Mouse (Mus musculus) limb, embryonic 11.5 days (tissue): Measurements from ENCODE around the gene Zfp36l2. TPM values are rescaled to one million over a fixed set of nuclear protein-coding genes. Genes with fewer than 3 reads are reported as not detected.

Experiments
- ATAC-seq: fragments of 200-750 bp; cut with Nextera tagmentation; 2 replicates; pipeline ENCODE4 v1.8.0; 2017; ENCODE audit warnings: low read depth; ENCODE audit not compliant: insufficient number of reproducible peaks, low FRiP score, low TSS enrichment
- DNase-seq: peaks from one replicate; pipeline ENCODE4 v3.0.0-alpha.2; 2015; ENCODE audit warnings: low spot score
- H3K27ac ChIP-seq: fragments of 300-500 bp; sonication (generic); replicated peaks from 2 replicates; pipeline ENCODE4 v1.5.1; 2014; ENCODE audit warnings: low read depth, mild to moderate bottlenecking, low read length
- H3K27me3 ChIP-seq: fragments of 300-500 bp; sonication (generic); 2 replicates; pipeline ENCODE4 v1.6.1; 2014; ENCODE audit warnings: mild to moderate bottlenecking, low read length, mixed read lengths; ENCODE audit not compliant: control insufficient read depth, insufficient read depth
- H3K36me3 ChIP-seq: fragments of 300-500 bp; sonication (generic); 2 replicates; pipeline ENCODE4 v1.6.1; 2014; ENCODE audit warnings: mild to moderate bottlenecking, low read length, moderate library complexity, mixed read lengths; ENCODE audit not compliant: control insufficient read depth, insufficient read depth
- H3K4me1 ChIP-seq: fragments of 300-500 bp; sonication (generic); 2 replicates; pipeline ENCODE4 v1.6.1; 2014; ENCODE audit warnings: low read length, mixed read lengths; ENCODE audit not compliant: control insufficient read depth, insufficient read depth
- H3K4me2 ChIP-seq: fragments of 300-500 bp; sonication (generic); 2 replicates; pipeline ENCODE4 v1.6.1; 2014; ENCODE audit warnings: low read depth, mild to moderate bottlenecking, moderate library complexity; ENCODE audit not compliant: severe bottlenecking
- H3K4me3 ChIP-seq: fragments of 300-500 bp; sonication (generic); 2 replicates; pipeline ENCODE4 v1.5.1; 2014; ENCODE audit warnings: low read depth, low read length
- H3K9ac ChIP-seq: fragments of 300-500 bp; sonication (generic); 2 replicates; pipeline ENCODE4 v1.6.1; 2014; ENCODE audit warnings: mild to moderate bottlenecking, low read length
- H3K9me3 ChIP-seq: fragments of 300-500 bp; sonication (generic); 2 replicates; pipeline ENCODE4 v1.6.1; 2016; ENCODE audit warnings: low read length; ENCODE audit not compliant: control insufficient read depth
- WGBS: fragments of 180-500 bp; shearing (Covaris S2); extraction: QIAGEN DNeasy Blood & Tissue Kit; methylation state at CpG from one replicate; pipeline ENCODE4 v1.1.7; 2014; 5-methylcytosine and 5-hydroxymethylcytosine counted together
- polyA plus RNA-seq: library from polyadenylated mRNA; unstranded; fragments of >200 nt; fragmentation: Nextera tagmentation; extraction: Ambion mirVana; gene quantifications from 2 replicates; pipeline ENCODE4 v1.2.1, GENCODE M21; 2014

Zfp36l2 gene
- polyA plus RNA-seq, 1 experiment from 2014 or later: 27.2 TPM

DNA sequence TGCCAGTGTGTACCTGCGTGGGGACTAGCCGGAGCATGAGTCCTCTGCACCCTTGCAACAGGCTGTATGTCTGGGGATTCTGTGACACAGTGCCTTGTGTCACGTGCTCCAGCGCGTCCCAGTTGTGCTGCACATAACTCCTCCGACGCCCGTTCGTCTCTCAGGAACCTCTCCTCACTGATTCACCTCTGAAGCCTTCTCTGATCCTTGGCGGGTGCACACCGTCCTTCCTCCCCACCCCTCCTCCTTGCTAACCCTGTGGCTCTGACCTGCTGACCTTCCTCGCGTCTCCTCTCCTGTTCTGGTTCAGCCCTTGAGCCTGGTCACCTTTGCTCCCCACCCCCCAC is 31.5 kb downstream of the Zfp36l2 start:
- H3K4me1 ChIP-seq: peaks cover 10% of the 10 kb centered on the region
- 25% methylated on average over 13 of the region's 13 CpGs for WGBS
- DNase-seq (no peak), ATAC-seq (no peak)
- no peaks in the 10 kb centered on the region for H3K9me3 ChIP-seq
- no peaks in the 10 kb centered on the region for H3K27me3 ChIP-seq
- no peak overlapping the region for H3K4me2 ChIP-seq
- H3K4me3 ChIP-seq: no peak overlapping the region
- H3K36me3 ChIP-seq: no peaks in the 10 kb centered on the region
- H3K9ac ChIP-seq: no peak overlapping the region
- H3K27ac ChIP-seq: no peak overlapping the region

DNA sequence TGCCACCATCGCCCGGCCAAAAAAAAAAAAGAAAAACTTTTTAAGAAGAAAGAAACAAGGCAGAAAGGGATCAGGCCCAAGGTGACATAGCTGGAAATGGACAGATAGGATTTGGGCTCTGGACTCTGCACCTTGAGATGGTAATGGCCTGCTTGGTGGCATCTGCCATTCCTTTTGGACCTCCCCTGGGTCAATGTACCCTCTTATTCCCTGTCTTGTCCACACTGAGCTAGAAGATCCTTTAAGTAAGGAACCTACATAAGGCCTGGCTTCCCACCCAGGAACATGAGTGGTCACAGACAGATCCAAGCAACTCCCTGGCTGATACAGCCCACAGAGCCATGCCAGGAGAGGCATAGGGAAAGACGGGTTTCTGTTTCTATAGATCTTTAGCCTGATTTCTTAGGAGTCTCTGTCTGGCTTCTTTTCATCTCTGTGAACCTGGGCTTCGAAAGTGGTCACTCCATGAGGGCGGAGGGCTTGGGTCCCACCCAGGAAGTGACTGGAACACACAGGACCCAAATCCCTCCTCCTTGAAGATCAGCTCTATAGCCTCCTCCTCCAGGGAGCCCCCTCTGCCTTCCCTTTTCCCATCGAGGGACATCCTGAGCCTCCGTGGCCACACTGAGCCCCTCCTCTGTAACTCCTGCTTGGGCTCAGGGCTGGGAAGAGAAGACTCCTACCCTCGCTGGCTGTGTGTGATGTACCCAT is 32.1 kb downstream of the Zfp36l2 start:
- H3K4me3 ChIP-seq: no peak overlapping the region
- no peak overlapping the region for H3K4me2 ChIP-seq
- ATAC-seq (no peak), DNase-seq (no peak)
- WGBS: 76% methylated on average over 8 of the region's 8 CpGs
- no peaks in the 10 kb centered on the region for H3K9me3 ChIP-seq
- H3K36me3 ChIP-seq: no peaks in the 10 kb centered on the region
- no peak overlapping the region for H3K27ac ChIP-seq
- H3K9ac ChIP-seq: no peak overlapping the region
- peaks cover 7% of the 10 kb centered on the region for H3K4me1 ChIP-seq
- H3K27me3 ChIP-seq: no peaks in the 10 kb centered on the region

DNA sequence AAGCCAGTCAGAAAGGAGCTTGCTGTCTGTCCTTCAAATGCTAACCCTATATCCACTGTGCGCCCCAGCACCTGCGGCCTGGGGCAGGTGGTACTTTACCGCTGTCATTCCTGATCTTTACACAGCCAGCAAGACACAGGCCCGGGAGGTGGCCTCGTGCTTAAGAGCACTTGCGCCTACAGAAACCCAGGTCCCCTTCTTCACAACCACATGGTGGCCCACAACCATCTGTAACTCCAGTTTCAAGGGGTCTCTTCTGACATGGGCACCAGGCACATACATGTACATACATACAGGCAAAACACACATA is 32.8 kb downstream of the Zfp36l2 start:
- WGBS: 87% methylated on average over 6 of the region's 6 CpGs
- DNase-seq (no peak), ATAC-seq (no peak)
- peaks cover 7% of the 10 kb centered on the region for H3K4me1 ChIP-seq
- no peak overlapping the region for H3K27ac ChIP-seq
- no peak overlapping the region for H3K4me3 ChIP-seq
- H3K9ac ChIP-seq: no peak overlapping the region
- H3K27me3 ChIP-seq: no peaks in the 10 kb centered on the region
- no peaks in the 10 kb centered on the region for H3K36me3 ChIP-seq
- no peaks in the 10 kb centered on the region for H3K9me3 ChIP-seq
- no peak overlapping the region for H3K4me2 ChIP-seq

DNA sequence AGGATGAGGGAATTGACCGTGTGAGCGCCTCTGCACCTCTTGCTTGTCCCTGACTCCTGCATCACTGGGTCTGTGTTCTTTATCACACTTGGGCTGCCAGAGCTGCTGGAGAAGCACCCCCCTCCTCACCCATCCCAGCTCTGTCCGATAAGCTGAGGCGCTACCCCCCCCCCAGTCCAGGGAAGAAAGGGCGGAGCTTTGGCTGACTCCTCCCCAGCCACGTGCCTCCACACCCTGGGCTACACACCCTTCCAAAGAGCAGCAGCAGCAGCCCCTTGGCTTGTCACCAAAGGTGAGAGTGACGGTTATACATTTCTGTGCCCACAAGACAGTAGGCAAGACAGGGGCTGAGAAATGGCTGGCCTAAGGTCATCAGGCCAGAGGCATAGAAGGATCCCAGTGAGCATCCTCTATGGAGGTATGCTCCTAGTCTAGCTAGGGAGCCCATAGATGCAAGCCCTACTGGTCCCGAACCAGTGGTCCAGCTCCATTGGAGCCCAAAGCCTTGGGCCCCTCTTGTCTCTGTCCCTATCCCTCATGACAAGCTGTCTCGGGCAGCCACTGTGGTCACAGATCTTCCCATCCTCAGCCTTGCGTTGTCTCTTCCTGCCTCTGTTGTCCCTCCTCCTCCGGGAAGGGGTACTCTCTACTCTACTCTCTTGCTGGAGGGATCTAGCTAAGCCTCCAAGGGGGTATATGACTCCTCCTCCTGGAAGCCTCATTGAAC is 33.3 kb downstream of the Zfp36l2 start:
- WGBS: 72% methylated on average over 11 of the region's 11 CpGs
- H3K4me3 ChIP-seq: no peak overlapping the region
- H3K4me2 ChIP-seq: no peak overlapping the region
- ATAC-seq: no peak
- H3K9me3 ChIP-seq: no peaks in the 10 kb centered on the region
- H3K9ac ChIP-seq: no peak overlapping the region
- H3K4me1 ChIP-seq: peaks cover 11% of the 10 kb centered on the region
- no peaks in the 10 kb centered on the region for H3K27me3 ChIP-seq
- no peaks in the 10 kb centered on the region for H3K36me3 ChIP-seq
- no peak overlapping the region for H3K27ac ChIP-seq
- DNase-seq: no peak

DNA sequence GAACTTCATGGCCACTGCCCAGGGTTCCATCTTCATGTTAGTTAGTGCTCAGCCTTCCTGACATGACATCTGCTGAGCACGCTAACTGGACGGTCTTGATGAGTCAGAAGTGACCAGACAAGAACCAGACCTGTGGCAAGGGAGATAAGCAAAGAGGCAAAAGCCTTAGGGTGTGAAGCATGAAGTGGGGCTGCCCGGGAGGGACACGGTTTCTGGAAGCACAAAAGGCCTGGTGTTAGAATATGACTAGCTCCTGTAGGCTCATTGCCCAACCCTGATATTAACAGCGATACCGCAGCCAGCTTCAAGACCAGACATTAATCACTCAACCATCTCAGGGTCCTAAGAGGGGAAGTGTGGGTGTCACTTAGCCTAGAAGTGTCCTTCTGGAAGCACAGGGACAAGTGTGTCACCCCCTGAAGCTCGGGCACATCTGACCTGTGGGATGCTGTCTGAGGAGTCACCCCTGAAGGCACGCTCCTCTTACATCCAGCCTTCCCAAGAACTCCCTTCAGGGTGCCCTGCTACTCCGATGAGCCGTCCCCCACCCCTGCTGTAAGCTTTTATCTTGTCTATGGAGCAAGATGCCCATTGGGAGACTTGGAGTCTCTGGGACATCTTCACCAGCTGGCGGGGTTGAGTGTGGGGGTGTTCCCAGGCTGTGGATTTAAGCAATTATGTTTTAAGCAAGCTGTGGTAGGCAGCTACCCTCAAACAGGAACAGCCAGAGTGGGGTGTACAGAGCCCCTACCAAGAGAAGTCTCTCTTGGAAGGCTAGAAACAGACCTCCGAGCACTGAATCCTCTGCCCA is 34.6 kb downstream of the Zfp36l2 start:
- Histone ChIP-seq H3K9ac (no peak overlapping the region), H3K4me1 (peaks cover 23% of the 10 kb centered on the region)

DNA sequence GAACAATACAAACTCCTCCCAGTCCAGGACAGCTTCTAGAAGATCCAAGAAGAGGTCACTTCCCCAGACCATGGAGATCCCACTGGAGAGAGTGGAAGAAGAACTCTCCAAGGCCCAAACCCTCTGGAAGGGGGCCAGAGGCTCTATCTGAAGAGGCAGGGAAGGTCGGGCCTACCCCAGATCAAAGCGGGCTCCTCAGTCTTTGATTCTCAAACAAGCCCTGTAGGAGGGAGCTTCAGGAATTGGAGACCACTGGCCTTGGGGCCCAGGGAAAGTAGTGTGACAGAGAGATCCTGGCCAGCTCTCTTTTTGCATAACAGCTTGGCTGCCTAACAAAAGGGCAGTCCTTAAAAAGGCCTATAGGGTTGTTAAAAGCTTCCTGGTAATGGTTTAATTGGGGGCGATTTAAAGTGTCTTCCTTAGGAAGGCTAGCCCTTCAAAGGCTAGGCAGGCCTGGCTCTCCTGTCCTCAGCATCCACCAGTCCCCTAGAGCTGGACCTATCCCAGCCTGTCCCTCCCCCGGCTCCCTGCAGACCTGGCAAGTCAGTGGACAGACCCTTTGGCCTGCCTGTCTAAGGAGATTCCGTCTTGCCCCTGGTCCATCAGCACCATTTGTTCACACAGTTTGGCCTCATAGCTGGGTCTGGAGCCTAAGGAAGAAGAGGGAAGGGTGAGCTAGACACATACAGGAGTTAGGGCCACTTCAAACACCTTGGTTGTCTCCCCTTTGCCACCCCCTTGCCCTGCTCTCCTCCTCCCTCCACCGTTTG is 35.4 kb downstream of the Zfp36l2 start:
- Histone ChIP-seq H3K36me3 (no peaks in the 10 kb centered on the region), H3K9me3 (no peaks in the 10 kb centered on the region), H3K27ac (no peak overlapping the region), H3K9ac (no peak overlapping the region), H3K27me3 (no peaks in the 10 kb centered on the region), H3K4me1 (peaks cover 19% of the 10 kb centered on the region), H3K4me3 (no peak overlapping the region), H3K4me2 (no peak overlapping the region)
- no peak for DNase-seq
- WGBS: 15% methylated on average over 6 of the region's 6 CpGs
- ATAC-seq: no peak

More for the DNA sequence above, 34.6 kb downstream of the Zfp36l2 start:
- H3K4me3 ChIP-seq: no peak overlapping the region
- no peaks in the 10 kb centered on the region for H3K27me3 ChIP-seq
- H3K9me3 ChIP-seq: no peaks in the 10 kb centered on the region
- WGBS: 46% methylated on average over 12 of the region's 12 CpGs
- H3K36me3 ChIP-seq: no peaks in the 10 kb centered on the region
- no peak overlapping the region for H3K27ac ChIP-seq
- H3K4me2 ChIP-seq: no peak overlapping the region
- DNase-seq (no peak), ATAC-seq (no peak)

DNA sequence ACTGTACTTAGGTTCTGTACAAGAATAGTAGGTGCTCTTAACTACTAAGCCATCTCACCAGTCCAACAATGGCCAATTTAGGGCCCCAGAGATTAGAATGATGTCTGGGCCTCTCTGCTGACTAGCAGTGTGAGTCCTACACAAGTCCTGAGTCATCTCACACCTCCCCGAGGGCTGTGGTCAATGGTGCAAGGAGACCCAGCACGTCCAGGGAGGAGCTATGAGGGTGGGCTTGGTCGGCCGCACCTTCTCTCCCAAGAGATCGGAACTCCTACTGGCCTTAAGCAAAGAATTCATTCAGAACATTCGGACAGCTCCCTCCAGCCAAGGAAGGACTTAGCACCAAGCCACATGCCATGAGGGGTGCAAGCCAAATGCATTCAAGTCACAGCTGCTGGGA is 36.4 kb downstream of the Zfp36l2 start:
- WGBS: 44% methylated on average over 6 of the region's 6 CpGs
- no peak overlapping the region for H3K27ac ChIP-seq
- no peak overlapping the region for H3K4me3 ChIP-seq
- no peaks in the 10 kb centered on the region for H3K9me3 ChIP-seq
- H3K9ac ChIP-seq: no peak overlapping the region
- H3K4me2 ChIP-seq: no peak overlapping the region
- H3K36me3 ChIP-seq: no peaks in the 10 kb centered on the region
- no peak for DNase-seq
- H3K4me1 ChIP-seq: peaks cover 22% of the 10 kb centered on the region
- ATAC-seq: no peak
- no peaks in the 10 kb centered on the region for H3K27me3 ChIP-seq

DNA sequence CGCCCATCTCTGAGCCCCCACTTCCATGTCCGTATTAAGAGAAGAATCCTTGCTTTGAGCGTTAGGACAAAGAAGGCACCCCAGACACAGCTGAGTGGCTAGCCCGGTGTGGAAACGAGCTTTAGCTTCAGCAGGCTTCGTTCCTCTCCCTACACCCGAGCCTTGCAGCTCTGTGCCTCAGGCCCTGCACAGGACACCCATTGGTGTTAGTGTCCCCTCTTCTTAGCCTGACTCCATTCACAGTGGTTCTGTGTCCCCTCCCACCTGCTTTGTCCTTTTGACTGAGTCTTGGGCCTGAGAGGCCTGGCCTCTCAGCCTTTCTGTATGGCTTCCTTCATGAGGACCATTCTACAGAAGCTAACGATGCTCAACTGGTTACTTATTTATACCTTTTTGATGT is 37.5 kb downstream of the Zfp36l2 start:
- Histone ChIP-seq H3K9ac (no peak overlapping the region), H3K27ac (no peak overlapping the region), H3K36me3 (no peaks in the 10 kb centered on the region), H3K4me3 (no peak overlapping the region), H3K4me2 (no peak overlapping the region), H3K27me3 (no peaks in the 10 kb centered on the region), H3K9me3 (no peaks in the 10 kb centered on the region), H3K4me1 (peaks cover 29% of the 10 kb centered on the region)
- DNase-seq (no peak), ATAC-seq (no peak)
- 70% methylated on average over 8 of the region's 8 CpGs for WGBS
